8 mouse cellular contexts compared by ENCODE assay signal in genomic region chrX:73967177-73968075, GRCm38 (mm10). TPM values are rescaled to one million over a fixed set of nuclear protein-coding genes. Genes with fewer than 3 reads are reported as not detected.
DNase-seq lines count a peak whose midpoint lies in the region; ATAC-seq and TF ChIP-seq lines count a peak whose summit lies in the region.

No protein-coding gene starts in this region.

- peak overlapping the region; percentile 72 for H3K4me3 ChIP-seq in forebrain, embryonic 15.5 days
- peak overlapping the region; percentile 79 for H3K4me3 ChIP-seq in layer of hippocampus, adult 2 months
- peak overlapping the region; percentile 69 for H3K4me3 ChIP-seq in lung, embryonic 14.5 days (ENCODE audit: low read depth, low read length)
- peak overlapping the region; percentile 99 for H3K4me3 ChIP-seq in olfactory bulb, adult 2 months (ENCODE audit: insufficient read depth, low read depth, low read length)
- peak overlapping the region; percentile 95 for H3K4me3 ChIP-seq in thymus, adult 2 months (ENCODE audit: control insufficient read depth, insufficient read depth, low read length)

- H3K9me3 ChIP-seq in forebrain, embryonic 15.5 days = no peaks in the 10 kb centered on the region
- H3K9me3 ChIP-seq in lung, embryonic 14.5 days (ENCODE audit: low read depth, low read length) = no peaks in the 10 kb centered on the region

- H3K27ac ChIP-seq in forebrain, embryonic 15.5 days (replicated peaks) = peak overlapping the region; percentile 100
- peak overlapping the region; percentile 100 for H3K27ac ChIP-seq in layer of hippocampus, adult 2 months
- peak overlapping the region; percentile 99 for H3K27ac ChIP-seq in lung, embryonic 14.5 days (ENCODE audit: low read depth)
- peak overlapping the region; percentile 100 for H3K27ac ChIP-seq in olfactory bulb, adult 2 months (ENCODE audit: insufficient read depth, low read depth, low read length)
- peak overlapping the region; percentile 99 for H3K27ac ChIP-seq in thymus, adult 2 months (ENCODE audit: control insufficient read depth, insufficient read depth, low read length)

- peak overlapping the region; percentile 66 for H3K9ac ChIP-seq in forebrain, embryonic 15.5 days (replicated peaks)
- H3K9ac ChIP-seq in lung, embryonic 14.5 days = peak overlapping the region; percentile 79

- TF ChIP-seq CTCF in layer of hippocampus, adult 2 months (conservative IDR thresholded peaks at IDR 0.05) = no peak
- no peak for TF ChIP-seq CTCF in lung, embryonic 14.5 days (IDR thresholded peaks at IDR 0.05; ENCODE audit: low read depth)
- TF ChIP-seq CTCF in olfactory bulb, adult 2 months (IDR thresholded peaks at IDR 0.05; ENCODE audit: insufficient read depth, low read depth, low read length) = no peak
- TF ChIP-seq CTCF in thymus, adult 2 months (IDR thresholded peaks at IDR 0.05; ENCODE audit: borderline replicate concordance, control insufficient read depth, extremely low read depth, insufficient read depth, low read length, poor library complexity) = no peak

- TF ChIP-seq POLR2A in olfactory bulb, adult 2 months (IDR thresholded peaks at IDR 0.05; ENCODE audit: insufficient read depth, low read depth, low read length) = peak; percentile 58; the same call in 1 of the 2 replicates
- peak; percentile 61; the same call in 1 of the 2 replicates for TF ChIP-seq POLR2A in thymus, adult 2 months (IDR thresholded peaks at IDR 0.05; ENCODE audit: control insufficient read depth, extremely low read depth, insufficient read depth, low read length, poor library complexity)

- 18% methylated on average over 60 of the region's 60 CpGs for WGBS in forebrain, embryonic 15.5 days
- 4% methylated on average over 44 of the region's 60 CpGs for WGBS in lung, embryonic 14.5 days
- 16% methylated on average over 60 of the region's 60 CpGs for WGBS in olfactory bulb, adult 2 months
- WGBS in thymus, adult 2 months = 2% methylated on average over 54 of the region's 60 CpGs

- peaks cover 23% of the 10 kb centered on the region for H3K4me1 ChIP-seq in forebrain, embryonic 15.5 days
- no peaks in the 10 kb centered on the region; the same call in 1 of the 2 replicates for H3K4me1 ChIP-seq in lung, embryonic 14.5 days (ENCODE audit: insufficient read depth)
- peaks cover 12% of the 10 kb centered on the region for H3K4me1 ChIP-seq in olfactory bulb, adult 2 months (ENCODE audit: control insufficient read depth, insufficient read depth, low read length)
- peaks cover 9% of the 10 kb centered on the region for H3K4me1 ChIP-seq in thymus, adult 2 months (replicated peaks; ENCODE audit: control insufficient read depth, insufficient read depth, low read length)

- H3K27me3 ChIP-seq in forebrain, embryonic 15.5 days = no peaks in the 10 kb centered on the region
- no peaks in the 10 kb centered on the region for H3K27me3 ChIP-seq in lung, embryonic 14.5 days (ENCODE audit: insufficient read depth, low read length)
- no peaks in the 10 kb centered on the region for H3K27me3 ChIP-seq in thymus, adult 2 months (ENCODE audit: control insufficient read depth, insufficient read depth, low read length)

- ATAC-seq in forebrain, embryonic 15.5 days (replicated peaks) = peak; percentile 88
- peak; percentile 87 for ATAC-seq in lung, embryonic 14.5 days (ENCODE audit: insufficient read depth)

- H3K4me2 ChIP-seq in forebrain, embryonic 15.5 days (replicated peaks) = peak overlapping the region; percentile 42
- H3K4me2 ChIP-seq in lung, embryonic 14.5 days = peak overlapping the region; percentile 58

- DNase-seq in ES-CJ7 (ENCODE audit: low read depth, low spot score) = peak; percentile 89
- peak; percentile 88 for DNase-seq in cerebellum, adult 11 months
- DNase-seq in heart, postnatal 25 days (ENCODE audit: low spot score) = peak; percentile 82
- peak; percentile 81 to 90 for DNase-seq in layer of hippocampus, adult 2 months (ENCODE audit: low spot score in 2 of 2)
- DNase-seq in lung, embryonic 14.5 days = peak; percentile 94
- DNase-seq in thymus, adult 2 months = peak; percentile 79

- intact Hi-C loops in heart, postnatal 25 days (cut with DNase I) = loop anchor here (2.0 to 10.0 kb wide), 3 partner anchors 57 to 447 kb away; no protein-coding TSS in a partner anchor

- no peaks in the 10 kb centered on the region for H3K36me3 ChIP-seq in forebrain, embryonic 15.5 days
- H3K36me3 ChIP-seq in lung, embryonic 14.5 days (ENCODE audit: insufficient read depth) = 0 out of 2 replicates have a peak, but pooled peaks cover 3% of the 10 kb centered on the region
- H3K36me3 ChIP-seq in thymus, adult 2 months (ENCODE audit: control insufficient read depth, insufficient read depth, low read length) = no peaks in the 10 kb centered on the region

RNA-seq across cellular contexts. Expression of gene Hcfc1, which starts 1.3 kb away (rescaled TPM):
- polyA plus RNA-seq in forebrain, embryonic 15.5 days (2015; fragmentation: Nextera tagmentation; extraction: Ambion mirVana) = 59.4 and 61.6 TPM in 2 replicates
- 10 to 100 TPM; 39.3 to 41.8 TPM for total RNA-seq in heart, postnatal 25 days (2021)
- total RNA-seq in layer of hippocampus, adult 2 months (2021) = 10 to 100 TPM; 76.4 to 79.2 TPM
- 73.6 and 81.3 TPM in 2 replicates for polyA plus RNA-seq in lung, embryonic 14.5 days (2014; fragmentation: Nextera tagmentation; extraction: Ambion mirVana)
- 99.2 and 394 TPM in 2 replicates for polyA plus RNA-seq in olfactory bulb, adult 2 months (2012; ENCODE audit: insufficient read depth, insufficient read length, low replicate concordance, missing spikeins)
- polyA plus RNA-seq in thymus, adult 2 months (2012; rRNA removed) = 193 and 271 TPM in 2 replicates

RNA-seq across cellular contexts. Expression of gene Renbp, which starts 36.8 kb away (rescaled TPM):
- 8.3 and 9.3 TPM in 2 replicates for polyA plus RNA-seq in forebrain, embryonic 15.5 days (2015; fragmentation: Nextera tagmentation; extraction: Ambion mirVana)
- total RNA-seq in heart, postnatal 25 days (2021) = 1 to 10 TPM; 5.8 to 6.2 TPM
- total RNA-seq in layer of hippocampus, adult 2 months (2021) = 1 to 10 TPM; 4.5 to 6.2 TPM
- polyA plus RNA-seq in lung, embryonic 14.5 days (2014; fragmentation: Nextera tagmentation; extraction: Ambion mirVana) = 28.9 and 33.6 TPM in 2 replicates
- not detected in 2 replicates for polyA plus RNA-seq in olfactory bulb, adult 2 months (2012; ENCODE audit: insufficient read depth, insufficient read length, low replicate concordance, missing spikeins)
- polyA plus RNA-seq in thymus, adult 2 months (2012; rRNA removed) = 13.7 and 16.1 TPM in 2 replicates

RNA-seq across cellular contexts. Expression of gene Naa10, which starts 45.7 kb away (rescaled TPM):
- 108 and 110 TPM in 2 replicates for polyA plus RNA-seq in forebrain, embryonic 15.5 days (2015; fragmentation: Nextera tagmentation; extraction: Ambion mirVana)
- 10 to 100 TPM; 61.5 to 69.3 TPM for total RNA-seq in heart, postnatal 25 days (2021)
- total RNA-seq in layer of hippocampus, adult 2 months (2021) = 10 to 100 TPM; 68.0 to 72.0 TPM
- 137 and 146 TPM in 2 replicates for polyA plus RNA-seq in lung, embryonic 14.5 days (2014; fragmentation: Nextera tagmentation; extraction: Ambion mirVana)
- polyA plus RNA-seq in olfactory bulb, adult 2 months (2012; ENCODE audit: insufficient read depth, insufficient read length, low replicate concordance, missing spikeins) = not detected in 2 replicates
- 82.0 and 102 TPM in 2 replicates for polyA plus RNA-seq in thymus, adult 2 months (2012; rRNA removed)

RNA-seq across cellular contexts. Expression of gene Arhgap4, which starts 45.8 kb away (rescaled TPM):
- 2.2 and 2.3 TPM in 2 replicates for polyA plus RNA-seq in forebrain, embryonic 15.5 days (2015; fragmentation: Nextera tagmentation; extraction: Ambion mirVana)
- total RNA-seq in heart, postnatal 25 days (2021) = 1 to 10 TPM; 1.5 to 1.8 TPM
- total RNA-seq in layer of hippocampus, adult 2 months (2021) = 1 to 10 TPM; 5.3 to 7.2 TPM
- polyA plus RNA-seq in lung, embryonic 14.5 days (2014; fragmentation: Nextera tagmentation; extraction: Ambion mirVana) = 2.6 TPM in 2 replicates
- polyA plus RNA-seq in olfactory bulb, adult 2 months (2012; ENCODE audit: insufficient read depth, insufficient read length, low replicate concordance, missing spikeins) = not detected in 2 replicates
- polyA plus RNA-seq in thymus, adult 2 months (2012; rRNA removed) = 574 and 583 TPM in 2 replicates

RNA-seq across cellular contexts. Expression of gene Irak1, which starts 56.3 kb away (rescaled TPM):
- 33.3 and 38.2 TPM in 2 replicates for polyA plus RNA-seq in forebrain, embryonic 15.5 days (2015; fragmentation: Nextera tagmentation; extraction: Ambion mirVana)
- total RNA-seq in heart, postnatal 25 days (2021) = 10 to 100 TPM; 58.1 to 60.1 TPM
- total RNA-seq in layer of hippocampus, adult 2 months (2021) = 10 to 100 TPM; 59.3 to 62.6 TPM
- polyA plus RNA-seq in lung, embryonic 14.5 days (2014; fragmentation: Nextera tagmentation; extraction: Ambion mirVana) = 68.3 and 70.0 TPM in 2 replicates
- polyA plus RNA-seq in olfactory bulb, adult 2 months (2012; ENCODE audit: insufficient read depth, insufficient read length, low replicate concordance, missing spikeins) = not detected in 2 replicates
- polyA plus RNA-seq in thymus, adult 2 months (2012; rRNA removed) = 166 and 182 TPM in 2 replicates

Comparison
In these comparisons a context has a peak if more than half of its experiments do, and no peak if none do; other contexts are left out.
1. Peak in every context shown above with its lines: DNase-seq, ATAC-seq, H3K4me3 ChIP-seq and H3K27ac ChIP-seq.